Mouse (Mus musculus) myocyte (in vitro differentiated cells): ENCODE data around the gene Mrpl18. TPM values are rescaled to one million over a fixed set of nuclear protein-coding genes. Genes with fewer than 3 reads are reported as not detected.

ENCODE experiments used
- H3K27me3 ChIP-seq: one replicate; pipeline ENCODE4 v1.6.1; 2011; ENCODE audit not compliant: control insufficient read depth, insufficient read depth, insufficient read length
- H3K36me3 ChIP-seq: one replicate; pipeline ENCODE4 v1.6.1; 2011; ENCODE audit not compliant: control insufficient read depth, insufficient read depth
- H3K4me2 ChIP-seq: one replicate; pipeline ENCODE4 v1.6.1; 2011; ENCODE audit warnings: low read depth, control low read depth
- H3K4me3 ChIP-seq: one replicate; pipeline ENCODE4 v1.5.1; 2011; ENCODE audit warnings: mild to moderate bottlenecking, control low read depth, moderate library complexity
- H3K79me2 ChIP-seq: one replicate; pipeline ENCODE4 v1.6.1; 2011; ENCODE audit not compliant: control insufficient read depth, insufficient read depth
- H3ac ChIP-seq: one replicate; pipeline ENCODE4 v1.6.1; 2011; ENCODE audit not compliant: control insufficient read depth, insufficient read length
- CEBPB ChIP-seq: IDR thresholded peaks from 2 replicates; pipeline ENCODE4 v1.6.1; 2011; ENCODE audit warnings: mild to moderate bottlenecking, moderate library complexity; ENCODE audit not compliant: poor library complexity, insufficient read depth, severe bottlenecking
- E2F4 ChIP-seq: IDR thresholded peaks from one replicate; pipeline ENCODE4 v1.6.1; 2011; ENCODE audit warnings: mild to moderate bottlenecking, control low read depth, moderate library complexity; ENCODE audit not compliant: insufficient read depth
- MAX ChIP-seq: IDR thresholded peaks from one replicate; pipeline ENCODE4 v1.6.1; 2011; ENCODE audit warnings: low read depth, mild to moderate bottlenecking, control low read depth
- MYOD1 ChIP-seq, 3 experiments: IDR thresholded peaks; one replicate each; pipeline ENCODE4 v1.6.1; 2011; ENCODE audit warnings: control low read depth in 2 of 3, low read depth in 2 of 3, mild to moderate bottlenecking in 2 of 3, moderate library complexity in 1 of 3; ENCODE audit not compliant: insufficient read length in 2 of 3, control insufficient read depth in 1 of 3
- MYOG ChIP-seq, 3 experiments: IDR thresholded peaks; one replicate each; pipeline ENCODE4 v1.6.1; 2011; ENCODE audit warnings: control low read depth in 2 of 3, low read depth in 2 of 3, mild to moderate bottlenecking in 2 of 3; ENCODE audit not compliant: insufficient read length in 2 of 3, control insufficient read depth in 1 of 3, insufficient read depth in 1 of 3
- POLR2A ChIP-seq: IDR thresholded peaks from one replicate; pipeline ENCODE4 v1.6.1; 2011; ENCODE audit warnings: low read depth, mild to moderate bottlenecking, control low read depth, moderate library complexity; ENCODE audit not compliant: insufficient read length
- POLR2AphosphoS2 ChIP-seq: IDR thresholded peaks from one replicate; pipeline ENCODE4 v1.6.1; 2011; ENCODE audit warnings: low read depth, control low read depth; ENCODE audit not compliant: insufficient read length
- REST ChIP-seq: IDR thresholded peaks from one replicate; pipeline ENCODE4 v1.6.1; 2011; ENCODE audit warnings: mild to moderate bottlenecking, control low read depth, moderate library complexity; ENCODE audit not compliant: insufficient read depth, insufficient read length
- SRF ChIP-seq: IDR thresholded peaks from one replicate; pipeline ENCODE4 v1.6.1; 2011; ENCODE audit warnings: low read depth; ENCODE audit not compliant: control insufficient read depth, insufficient read length
- TCF12 ChIP-seq: IDR thresholded peaks from one replicate; pipeline ENCODE4 v1.6.1; 2011; ENCODE audit warnings: mild to moderate bottlenecking, control low read depth; ENCODE audit not compliant: poor library complexity, insufficient read depth, severe bottlenecking
- TCF3 ChIP-seq: IDR thresholded peaks from one replicate; pipeline ENCODE4 v1.6.1; 2011; ENCODE audit warnings: low read depth, control low read depth; ENCODE audit not compliant: insufficient read length
- USF1 ChIP-seq: IDR thresholded peaks from one replicate; pipeline ENCODE4 v1.6.1; 2011; ENCODE audit warnings: low read depth, mild to moderate bottlenecking, control low read depth, moderate library complexity
- polyA plus RNA-seq: library from polyadenylated mRNA; unstranded; fragments of >200 nt; fragmentation: generic; extraction: Trizol; gene quantifications from one replicate; pipeline ENCODE4 v1.2.1, GENCODE M21; 2012; ENCODE audit warnings: missing spikeins

Mrpl18 gene
- polyA plus RNA-seq, 1 experiment: 64.1 TPM

DNA sequence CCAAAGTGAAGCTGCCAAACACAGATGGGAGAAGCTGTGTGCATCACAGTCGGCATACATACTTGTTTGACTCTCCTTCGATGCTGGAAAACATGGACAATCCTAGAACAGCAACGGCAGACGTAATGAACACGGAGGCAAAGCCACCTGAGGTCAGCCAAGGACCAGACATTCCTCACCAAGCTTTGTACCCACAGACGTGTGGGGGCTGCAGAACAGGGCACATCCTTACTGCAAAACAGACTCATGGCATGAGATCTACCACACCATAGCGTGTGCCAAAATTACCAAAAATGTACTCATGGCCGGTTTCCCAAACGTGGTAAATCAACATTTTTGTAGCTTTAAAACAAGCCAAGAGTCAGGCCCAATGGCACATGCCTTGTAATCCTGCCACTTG lies 9.7 kb downstream of the Mrpl18 start:
- peaks cover 11% of the 10 kb centered on the region for H3K36me3 ChIP-seq
- H3ac ChIP-seq: no peak overlapping the region
- H3K4me3 ChIP-seq: no peak overlapping the region
- H3K4me2 ChIP-seq: no peak overlapping the region
- TF ChIP-seq POLR2AphosphoS2 (no peak), TCF12 (no peak), MYOD1 (IDR thresholded peaks at IDR 0.05; ENCODE audit: control insufficient read depth in 1 of 3, insufficient read length in 2 of 3, low read depth in 2 of 3) (no peak), E2F4 (no peak), CEBPB (no peak), MAX (no peak), POLR2A (no peak), USF1 (no peak), REST (no peak), TCF3 (no peak), SRF (no peak), MYOG (IDR thresholded peaks at IDR 0.05; ENCODE audit: control insufficient read depth in 1 of 3, insufficient read depth in 1 of 3, insufficient read length in 2 of 3, low read depth in 2 of 3) (no peak)
- H3K79me2 ChIP-seq: no peaks in the 10 kb centered on the region
- no peaks in the 10 kb centered on the region for H3K27me3 ChIP-seq

DNA sequence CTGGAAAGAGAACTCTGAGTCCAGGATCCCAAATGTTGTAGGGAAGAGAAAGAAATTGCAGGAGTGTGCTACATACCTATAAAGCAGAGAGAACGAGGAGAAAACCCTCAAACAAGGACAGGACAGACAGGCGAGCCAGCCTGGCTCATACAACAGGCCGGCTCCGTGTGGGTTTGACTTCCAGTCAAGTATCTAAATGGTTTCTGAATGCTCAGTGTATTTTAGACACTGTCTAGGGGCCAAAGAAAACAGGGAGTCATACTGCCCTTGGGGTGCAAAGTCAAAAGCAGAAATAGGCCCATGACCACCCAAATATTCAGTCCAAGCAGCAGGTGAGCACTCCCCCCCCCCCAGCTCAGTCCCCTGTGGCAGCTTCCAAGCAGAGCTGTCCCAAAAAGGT lies 10.3 kb downstream of the Mrpl18 start:
- Histone ChIP-seq H3K4me3 (no peak overlapping the region), H3K27me3 (no peaks in the 10 kb centered on the region), H3K79me2 (no peaks in the 10 kb centered on the region), H3K36me3 (peaks cover 11% of the 10 kb centered on the region), H3ac (no peak overlapping the region), H3K4me2 (no peak overlapping the region)
- TF ChIP-seq SRF: no peak
- TF ChIP-seq TCF12: no peak
- no peak for TF ChIP-seq POLR2A
- no peak for TF ChIP-seq POLR2AphosphoS2
- no peak for TF ChIP-seq REST
- TF ChIP-seq CEBPB: no peak
- TF ChIP-seq MAX: no peak

GRCm38 (mm10) chr17:12904349-12904748 lies 11.8 kb downstream of the Mrpl18 start:
- TF ChIP-seq POLR2AphosphoS2 (no peak), E2F4 (no peak), POLR2A (no peak), MYOD1 (IDR thresholded peaks at IDR 0.05; ENCODE audit: control insufficient read depth in 1 of 3, insufficient read length in 2 of 3, low read depth in 2 of 3) (no peak), MAX (no peak), MYOG (IDR thresholded peaks at IDR 0.05; ENCODE audit: control insufficient read depth in 1 of 3, insufficient read depth in 1 of 3, insufficient read length in 2 of 3, low read depth in 2 of 3) (no peak), USF1 (no peak), REST (no peak), TCF12 (no peak), CEBPB (no peak), SRF (no peak), TCF3 (no peak)
- Histone ChIP-seq H3K79me2 (no peaks in the 10 kb centered on the region), H3K4me3 (no peak overlapping the region), H3ac (no peak overlapping the region), H3K4me2 (no peak overlapping the region), H3K27me3 (no peaks in the 10 kb centered on the region), H3K36me3 (peaks cover 11% of the 10 kb centered on the region)

- H3K4me2 ChIP-seq: no peak overlapping the region
- no peaks in the 10 kb centered on the region for H3K27me3 ChIP-seq
- no peaks in the 10 kb centered on the region for H3K79me2 ChIP-seq
- no peak for TF ChIP-seq POLR2A
- TF ChIP-seq MAX: no peak
- no peak for TF ChIP-seq USF1
- no peak for TF ChIP-seq MYOG (IDR thresholded peaks at IDR 0.05; ENCODE audit: control insufficient read depth in 1 of 3, insufficient read depth in 1 of 3, insufficient read length in 2 of 3, low read depth in 2 of 3)
- TF ChIP-seq TCF3: no peak
- TF ChIP-seq MYOD1 (IDR thresholded peaks at IDR 0.05; ENCODE audit: control insufficient read depth in 1 of 3, insufficient read length in 2 of 3, low read depth in 2 of 3): no peak
- TF ChIP-seq E2F4: no peak
- no peak for TF ChIP-seq TCF12
- no peak for TF ChIP-seq CEBPB
- no peak for TF ChIP-seq REST
- TF ChIP-seq SRF: no peak
- TF ChIP-seq POLR2AphosphoS2: no peak
- no peak overlapping the region for H3K4me3 ChIP-seq
- no peak overlapping the region for H3ac ChIP-seq
- H3K36me3 ChIP-seq: peaks cover 11% of the 10 kb centered on the region
Observed at GRCm38 (mm10) chr17:12903372-12904333, 12.5 kb downstream of the Mrpl18 start.
